Mouse (Mus musculus) spleen, adult 2 months (tissue): ENCODE measurements around the gene Tnrc18.

Experiments used
- CTCF ChIP-seq: fragments of 200-500 bp; IDR thresholded peaks from 2 replicates; pipeline ENCODE4 v1.5.1; 2011; ENCODE audit warnings: mild to moderate bottlenecking, inconsistent platforms; ENCODE audit not compliant: insufficient read depth, insufficient read length, insufficient replicate concordance; ENCODE audit errors: extremely low read depth
- POLR2A ChIP-seq: fragments of 200-500 bp; IDR thresholded peaks from 2 replicates; pipeline ENCODE4 v1.6.1; 2011; ENCODE audit warnings: low read depth, low read length, inconsistent platforms

DNA sequence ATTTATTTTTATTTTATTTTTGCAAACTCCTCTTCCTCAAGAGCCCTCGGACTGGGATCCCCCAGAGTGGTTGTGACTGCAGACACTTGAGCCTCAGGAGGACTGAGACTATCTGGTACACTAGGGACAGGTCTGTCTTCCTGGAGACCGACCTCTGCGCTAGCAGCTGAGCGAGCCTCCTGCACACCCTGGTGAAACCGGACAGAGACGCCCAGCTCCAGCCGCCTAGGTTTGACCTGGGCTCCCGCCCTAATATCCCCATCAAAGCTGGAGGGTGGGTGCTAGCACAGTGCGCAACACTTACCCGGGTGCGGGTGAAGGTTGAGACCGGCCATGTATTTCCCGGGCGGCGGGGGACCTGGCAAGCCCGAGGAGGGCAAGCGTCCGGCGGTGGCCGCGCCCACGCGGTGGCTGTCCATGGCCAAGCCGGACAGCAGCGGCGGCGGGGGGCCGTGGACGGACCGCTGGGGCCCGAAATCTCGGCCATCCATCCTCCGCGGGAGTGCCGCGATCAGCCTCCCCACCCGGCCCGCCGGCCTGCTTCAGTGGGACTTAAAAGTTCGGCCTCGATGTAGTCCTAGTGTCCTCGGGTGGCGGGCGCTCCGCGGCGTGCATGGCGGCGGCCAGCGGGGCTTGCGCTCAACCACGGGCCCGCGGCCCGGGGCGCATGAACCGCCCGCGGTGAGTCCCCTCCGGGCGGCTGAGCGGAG, 2.6 kb downstream of the Tnrc18 start:
- TF ChIP-seq POLR2A (no peak), CTCF (no peak)
